Mouse (Mus musculus) adrenal gland, postnatal 36 days (tissue): ENCODE results near the gene Cnnm4. TPM values are rescaled to one million over a fixed set of nuclear protein-coding genes. Genes with fewer than 3 reads are reported as not detected.

ENCODE experiments used
- DNase-seq, 2 experiments: peaks; one replicate each; pipeline ENCODE4 v3.0.0; 2021; ENCODE audit warnings: mixed read lengths in 1 of 2
- long read RNA-seq, 2 experiments: library from polyadenylated mRNA; stranded (forward); transcript quantifications; one replicate each; pipeline ENCODE4 v2.0.0; 2021; ENCODE audit warnings: borderline sequencing depth in 2 of 2
- total RNA-seq, 2 experiments: library from RNA; stranded (reverse); gene quantifications; 2 replicates each; pipeline ENCODE4 v1.2.3; 2021

Gene Cnnm4
- total RNA-seq = 1 to 10 TPM; 3.9 to 4.9 TPM
- long read RNA-seq, experiment 1 = 0 reads
- long read RNA-seq, experiment 2 = 0 reads

DNA sequence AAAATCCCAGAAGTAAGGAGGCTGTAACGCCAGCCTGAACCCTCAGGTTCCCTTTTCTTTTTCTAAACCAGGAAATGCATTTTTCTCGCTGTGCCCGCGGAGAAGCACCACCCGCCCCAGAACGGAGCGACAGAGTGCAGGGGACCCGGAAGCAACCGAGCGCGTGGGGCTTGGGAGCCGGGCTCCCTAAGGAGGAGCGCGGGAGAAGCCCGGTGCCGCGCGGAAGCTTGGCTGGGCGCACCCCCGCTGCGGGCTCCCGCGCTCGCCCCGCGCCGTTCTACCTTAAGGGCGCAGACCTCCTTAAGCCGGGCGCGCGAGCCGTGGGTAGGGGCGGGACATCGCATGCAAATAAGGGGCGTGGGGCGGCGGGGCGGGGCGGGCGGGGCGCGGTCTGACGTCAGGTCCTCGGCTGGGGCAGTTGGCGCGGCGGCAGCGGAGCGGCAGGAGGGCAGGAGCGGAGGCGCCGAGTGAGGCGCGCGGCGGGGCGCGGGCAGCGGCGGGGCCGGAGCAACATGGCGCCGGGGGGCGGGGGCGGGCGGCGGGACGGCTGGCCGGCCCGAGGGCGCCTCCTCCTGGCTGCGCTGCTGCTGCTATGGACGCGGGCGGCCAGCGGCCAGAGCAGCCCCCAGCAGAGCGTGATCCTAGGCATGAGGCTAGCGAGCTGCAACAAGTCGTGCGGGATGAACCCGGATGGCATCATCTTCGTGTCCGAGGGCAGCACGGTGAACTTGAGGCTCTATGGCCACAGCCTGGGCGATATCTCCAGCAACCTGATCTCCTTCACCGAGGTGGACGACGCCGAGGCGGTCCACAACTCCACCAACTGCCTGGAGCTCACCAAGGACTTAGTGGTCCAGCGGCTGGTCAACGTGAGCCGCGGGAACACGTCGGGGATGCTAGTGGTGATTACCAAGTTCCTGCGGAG, at the start of gene Cnnm4:
TSS of gene Cnnm4 (plus strand) at position 440 of the 925 bp plus-strand sequence.
- peak; percentile 91 to 93 for DNase-seq

DNA sequence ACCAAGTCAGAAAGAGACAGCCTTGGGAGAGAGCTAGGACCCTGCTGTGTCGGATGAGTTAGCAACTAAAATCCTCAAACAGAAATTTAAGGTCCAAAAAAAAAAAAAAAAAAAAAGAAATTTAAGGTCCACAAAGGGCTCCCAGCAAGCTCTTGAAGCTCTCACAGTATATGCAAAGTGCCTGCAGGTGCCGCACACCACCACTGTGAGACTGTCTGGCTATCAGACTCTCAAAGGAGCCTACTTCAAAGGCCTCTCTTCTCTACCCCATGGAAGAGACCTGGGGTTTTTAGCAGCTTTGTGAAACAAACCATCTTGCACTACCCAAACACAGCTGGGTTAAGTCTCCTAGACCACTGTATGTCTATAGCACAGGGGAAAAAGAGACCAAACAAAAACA, 41.9 kb upstream of the Cnnm4 start:
- DNase-seq = no peak

- DNase-seq = no peak
These were observed 38.4 kb upstream of the Cnnm4 start for GRCm38 (mm10) chr1:36432999-36433398.

- no peak for DNase-seq
These were observed 37.8 kb upstream of the Cnnm4 start for GRCm38 (mm10) chr1:36433616-36434015.

- no peak for DNase-seq
These were observed 36.3 kb upstream of the Cnnm4 start for GRCm38 (mm10) chr1:36435071-36435470.

DNA sequence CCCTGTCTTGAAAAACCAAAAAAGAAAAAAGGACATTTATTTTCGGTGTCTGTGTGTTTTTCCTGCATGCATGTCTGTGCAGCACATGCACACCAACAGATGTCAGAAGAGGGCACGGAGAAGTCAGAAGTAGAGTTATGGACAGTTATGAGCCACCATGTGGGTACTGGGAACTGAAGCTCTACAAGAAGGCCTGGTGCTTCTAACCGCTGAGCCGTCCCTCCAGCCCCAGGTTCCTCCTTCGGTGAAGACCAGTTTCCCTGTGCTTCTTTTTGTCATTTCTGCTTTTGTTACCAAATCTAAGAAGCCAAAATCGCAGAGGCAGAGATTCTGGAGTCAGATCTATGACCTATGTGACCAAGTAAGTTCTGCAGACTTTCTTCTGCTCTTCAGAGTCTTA, 34.9 kb upstream of the Cnnm4 start:
- no peak for DNase-seq

GRCm38 (mm10) chr1:36437223-36437622, 34.2 kb upstream of the Cnnm4 start:
- DNase-seq = no peak

GRCm38 (mm10) chr1:36441101-36441500, 30.3 kb upstream of the Cnnm4 start:
- peak; percentile 20 to 52 for DNase-seq

- DNase-seq = peak; percentile 97 to 99
These were observed 26.7 kb upstream of the Cnnm4 start, which contains the start of gene Lman2l for GRCm38 (mm10) chr1:36444471-36445464. Gene Lman2l (minus strand): TSS chr1:36445271.

DNA sequence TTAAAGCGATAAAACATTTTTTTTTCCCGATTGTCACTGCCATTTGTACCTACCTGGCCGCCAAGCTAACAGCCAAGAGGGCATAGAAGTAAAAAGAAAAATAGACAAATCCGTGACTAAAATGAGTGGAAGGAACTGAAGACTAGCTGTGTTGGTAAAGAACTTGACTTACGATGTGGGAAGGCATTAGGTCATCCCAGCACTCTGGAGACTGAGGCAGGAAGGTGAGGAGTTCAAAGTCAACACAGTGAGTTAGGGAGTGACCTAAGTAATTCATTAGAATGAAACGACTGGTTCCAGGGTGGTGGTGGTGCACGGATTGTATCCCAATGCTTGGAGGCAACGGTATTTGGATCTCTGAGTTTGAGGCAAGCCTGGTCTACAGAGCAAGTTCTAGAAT, 25.9 kb upstream of the Cnnm4 start:
- DNase-seq = no peak

- no peak for DNase-seq
These were observed 25.2 kb upstream of the Cnnm4 start for GRCm38 (mm10) chr1:36446106-36446824.

GRCm38 (mm10) chr1:36446841-36447240, 24.6 kb upstream of the Cnnm4 start:
- DNase-seq = no peak

GRCm38 (mm10) chr1:36454055-36454815, 17.2 kb upstream of the Cnnm4 start:
- DNase-seq = no peak

DNA sequence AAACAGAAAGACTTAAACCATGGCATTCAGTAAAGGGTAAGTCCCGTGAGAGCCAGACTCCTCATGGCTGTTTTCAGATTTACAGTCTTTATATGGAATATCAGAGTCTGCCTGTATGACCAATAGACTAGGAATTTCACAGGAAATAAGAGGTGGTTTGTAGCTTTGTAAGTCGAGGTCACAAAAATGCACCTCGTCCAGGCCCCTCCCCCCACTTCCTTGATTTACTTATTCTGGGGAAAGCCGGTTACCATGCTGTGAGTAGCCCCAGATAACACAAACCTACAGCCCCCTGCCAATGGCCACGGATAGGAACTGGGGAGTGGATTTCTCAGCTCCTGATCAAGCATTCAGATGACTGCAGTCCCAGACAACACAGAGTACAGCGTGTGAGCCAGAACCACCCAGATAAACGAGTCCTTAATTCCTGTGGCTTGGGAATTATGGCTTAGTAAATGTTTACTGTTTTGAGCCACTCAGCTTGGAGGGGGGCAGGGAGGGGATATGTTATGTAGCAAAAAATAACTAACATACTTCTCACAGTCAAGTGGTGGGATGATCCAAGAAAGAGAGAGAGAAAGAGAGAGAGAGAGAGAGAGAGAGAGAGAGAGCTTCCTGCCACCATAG, 13.9 kb upstream of the Cnnm4 start:
- no peak for DNase-seq

DNA sequence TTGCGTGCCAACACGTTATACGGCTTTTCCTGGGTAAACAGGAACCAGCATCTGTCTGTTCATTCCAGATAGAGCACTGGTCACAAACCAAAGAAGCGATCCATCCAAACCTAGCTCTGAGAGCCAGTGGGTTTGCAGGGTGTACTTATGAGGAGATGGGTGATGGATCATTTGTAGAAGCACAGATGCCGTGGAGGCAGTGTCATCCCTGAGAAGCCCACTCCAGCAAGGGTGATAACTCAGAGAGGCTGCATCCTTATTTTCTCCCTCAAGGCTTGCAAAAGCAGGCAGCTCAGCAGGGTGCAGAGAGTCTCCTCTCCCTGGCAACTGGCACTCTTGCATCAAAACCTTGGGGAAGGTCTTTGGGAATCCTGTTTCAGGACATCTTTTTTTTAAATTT, 13.3 kb upstream of the Cnnm4 start:
- DNase-seq = no peak

DNA sequence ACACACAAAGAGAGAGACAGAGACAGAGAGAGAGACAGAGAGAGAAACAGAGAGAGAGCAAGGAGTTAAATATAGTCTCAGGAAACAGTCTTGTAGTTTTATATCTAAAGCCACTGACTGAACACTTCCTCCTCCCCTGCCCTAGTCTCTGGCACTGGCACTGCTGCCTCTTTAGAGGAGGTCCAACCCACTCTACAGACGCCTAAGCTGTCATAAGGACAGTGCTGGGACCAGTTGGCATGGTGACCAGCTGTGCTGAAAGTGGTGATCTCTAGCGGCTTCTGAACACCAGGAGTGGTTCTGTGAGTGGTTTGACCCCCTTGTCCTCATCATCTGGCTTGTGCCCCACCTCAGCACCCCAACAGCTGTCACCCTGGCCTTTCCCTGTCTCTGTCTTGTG, 9.6 kb upstream of the Cnnm4 start:
- no peak for DNase-seq

- no peak for DNase-seq
These were observed 5.7 kb upstream of the Cnnm4 start for GRCm38 (mm10) chr1:36465641-36466160.

DNA sequence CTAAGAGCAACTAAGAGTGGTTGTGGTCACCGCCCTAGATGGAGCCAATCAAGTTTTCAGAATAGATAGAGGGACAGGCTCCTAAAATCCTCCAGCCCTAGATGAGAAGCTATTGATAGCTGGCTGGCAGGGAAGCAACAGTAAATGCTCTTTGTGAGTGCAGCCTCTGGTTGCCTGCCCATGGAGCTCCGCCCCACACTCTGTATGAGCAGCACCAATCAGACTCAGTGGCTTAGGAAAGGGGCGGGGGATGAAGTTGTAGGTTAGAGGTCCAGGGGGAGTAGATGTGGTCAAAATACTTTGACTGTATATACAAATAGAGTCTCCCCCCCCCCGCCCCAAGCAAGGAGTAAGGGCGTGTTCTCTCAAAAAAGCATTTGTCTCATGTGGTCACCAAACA, 4.0 kb upstream of the Cnnm4 start:
- no peak for DNase-seq

GRCm38 (mm10) chr1:36469811-36470444, 1.5 kb upstream of the Cnnm4 start:
- peak in 1 of 2 experiments; percentile 14 for DNase-seq

DNA sequence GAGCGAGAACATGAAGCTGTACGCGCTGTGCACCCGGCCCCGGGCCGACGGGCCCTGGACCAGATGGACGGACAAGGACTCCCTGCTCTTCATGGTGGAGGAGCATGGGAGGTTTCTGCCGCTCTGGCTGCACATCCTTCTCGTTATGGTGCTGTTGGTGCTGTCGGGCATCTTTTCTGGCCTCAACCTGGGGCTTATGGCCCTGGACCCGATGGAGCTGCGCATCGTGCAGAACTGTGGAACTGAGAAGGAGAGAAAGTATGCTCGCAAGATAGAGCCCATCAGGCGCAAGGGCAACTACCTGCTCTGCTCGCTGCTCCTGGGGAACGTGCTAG, 653 bp downstream of the Cnnm4 start:
- no peak for DNase-seq
